Mouse (Mus musculus) c-Kit-positive CD71-positive TER-119-negative erythroid progenitor cells, embryonic 14.5 days (primary cell): ENCODE data around the gene St6galnac4.

Experiments
- DNase-seq: peaks from one replicate; pipeline ENCODE4 v3.0.0-alpha.2; 2013; ENCODE audit warnings: low read depth

The St6galnac4 gene

DNA sequence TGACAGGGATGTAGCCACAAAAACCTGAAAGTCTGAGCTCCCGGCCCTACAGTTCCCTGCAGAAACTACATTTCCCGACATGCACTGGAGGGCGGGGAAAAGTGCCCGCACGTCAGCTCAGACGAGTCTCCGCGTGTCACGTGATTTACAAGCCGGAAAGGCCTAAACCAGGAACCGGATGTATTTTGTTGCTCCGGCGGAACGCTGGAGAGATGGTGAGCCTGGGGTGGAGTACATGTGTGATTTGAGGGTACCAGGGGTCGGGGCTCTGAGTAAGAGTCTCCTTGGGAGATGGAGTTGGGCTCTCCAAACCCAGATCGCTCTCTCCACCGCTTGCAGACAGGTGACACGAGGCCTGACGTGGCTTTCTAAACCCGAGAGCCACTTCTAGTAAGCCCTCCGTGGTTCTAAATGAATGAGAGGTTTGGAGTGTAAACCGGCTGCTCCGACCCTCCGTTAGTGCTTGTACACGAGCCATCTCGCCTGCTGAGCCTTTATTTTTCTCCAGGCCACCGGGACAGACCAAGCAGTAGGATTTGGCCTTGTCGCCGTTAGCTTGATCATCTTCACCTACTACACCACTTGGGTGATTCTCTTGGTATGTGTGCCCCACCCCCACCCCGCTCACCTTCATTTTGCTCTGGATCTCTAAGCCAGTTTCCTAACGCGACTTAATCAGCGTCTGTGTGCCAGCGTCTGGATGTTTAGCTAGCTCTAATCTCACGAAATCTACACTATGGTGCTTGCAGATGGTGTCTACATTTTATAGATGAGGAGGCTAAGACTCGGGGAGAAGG lies 16.0 kb upstream of the St6galnac4 start, which contains the start of gene Dpm2:
Gene Dpm2, plus strand, starts transcription at position 161 of the 797 bp plus-strand sequence.
- peak; percentile 88 for DNase-seq

DNA sequence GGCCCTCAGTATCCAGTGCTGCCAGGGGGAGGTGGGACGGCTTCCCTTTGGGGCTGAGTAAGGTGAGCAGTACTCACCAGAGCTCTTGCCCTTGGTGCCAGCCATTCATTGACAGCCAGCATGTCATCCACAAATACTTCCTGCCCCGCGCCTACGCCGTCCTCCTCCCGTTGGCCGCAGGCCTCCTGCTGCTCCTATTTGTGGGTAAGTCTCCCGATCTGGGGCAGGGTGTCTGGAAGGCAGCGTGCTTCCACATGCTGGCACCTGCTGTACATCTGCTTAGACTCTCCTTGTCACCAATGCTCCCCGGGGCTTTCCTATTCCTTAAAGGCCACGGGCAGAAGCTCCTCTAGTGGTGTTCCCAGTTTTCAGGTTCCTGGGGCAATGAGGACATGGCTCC lies 14.7 kb upstream of the St6galnac4 start:
- no peak for DNase-seq

DNA sequence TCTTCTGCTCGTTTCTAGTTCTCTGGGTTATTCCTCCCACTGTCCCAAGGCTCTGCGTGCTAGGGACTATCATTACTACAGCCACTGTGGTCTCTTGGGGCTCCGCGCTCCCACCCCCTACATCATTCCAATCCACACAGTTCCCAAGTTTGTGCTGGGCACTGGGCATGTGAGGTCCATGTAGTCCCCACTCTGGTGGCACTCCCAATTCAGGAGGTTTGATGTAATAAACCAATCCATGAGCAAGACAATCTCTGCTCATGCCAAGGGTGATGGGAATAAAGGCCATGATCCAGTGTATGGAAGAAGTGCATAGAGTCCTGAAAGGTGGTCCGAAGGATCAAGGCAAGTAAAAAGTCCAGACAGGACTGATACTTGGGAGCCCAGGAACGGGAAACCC lies 12.4 kb upstream of the St6galnac4 start, which contains the start of gene Pip5kl1:
Gene Pip5kl1, plus strand, starts transcription at position 301 of the 400 bp plus-strand sequence.
- DNase-seq: no peak

GRCm38 (mm10) chr2:32574901-32575585 lies 11.9 kb upstream of the St6galnac4 start:
- peak; percentile 70 for DNase-seq

- DNase-seq: peak; percentile 60
These were observed 11.2 kb upstream of the St6galnac4 start, which contains the start of gene 9430097D07Rik for GRCm38 (mm10) chr2:32575586-32576160. Gene 9430097D07Rik, minus strand, starts transcription at chr2:32575684.

- DNase-seq: no peak
These were observed 10.4 kb upstream of the St6galnac4 start for GRCm38 (mm10) chr2:32576532-32576931.

GRCm38 (mm10) chr2:32578146-32579046 lies 8.5 kb upstream of the St6galnac4 start:
- no peak for DNase-seq

DNA sequence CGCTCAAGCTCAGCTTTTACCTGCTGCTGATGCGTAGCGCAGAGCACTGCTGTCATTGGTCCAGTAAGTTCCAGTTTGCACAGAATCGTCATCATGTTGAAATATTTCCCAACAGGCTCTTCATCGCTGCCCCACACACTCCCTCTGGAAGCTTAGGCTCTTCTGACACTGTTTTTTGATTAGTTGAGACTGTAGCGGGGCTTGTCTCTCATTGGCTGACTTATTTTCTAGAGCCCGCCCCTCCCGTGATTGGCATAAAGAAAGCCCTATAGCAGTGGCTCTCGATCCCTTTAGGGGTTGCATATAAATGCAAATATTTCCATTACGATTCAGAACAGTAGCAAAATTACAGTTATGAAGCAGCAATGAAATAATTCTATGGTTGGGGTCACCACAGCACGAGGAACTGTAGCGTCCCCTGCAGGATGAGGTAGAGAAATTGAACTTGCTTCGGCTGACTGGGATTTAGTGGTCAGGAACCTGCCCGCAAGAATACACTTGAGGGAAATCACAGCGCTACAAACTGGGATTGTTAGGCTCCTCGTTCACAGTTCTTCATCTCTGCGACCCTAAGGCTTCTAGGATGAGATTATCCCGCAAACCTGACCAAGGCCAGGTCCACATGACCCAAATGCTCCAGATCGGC lies 5.3 kb upstream of the St6galnac4 start:
- DNase-seq: peak; percentile 53

DNA sequence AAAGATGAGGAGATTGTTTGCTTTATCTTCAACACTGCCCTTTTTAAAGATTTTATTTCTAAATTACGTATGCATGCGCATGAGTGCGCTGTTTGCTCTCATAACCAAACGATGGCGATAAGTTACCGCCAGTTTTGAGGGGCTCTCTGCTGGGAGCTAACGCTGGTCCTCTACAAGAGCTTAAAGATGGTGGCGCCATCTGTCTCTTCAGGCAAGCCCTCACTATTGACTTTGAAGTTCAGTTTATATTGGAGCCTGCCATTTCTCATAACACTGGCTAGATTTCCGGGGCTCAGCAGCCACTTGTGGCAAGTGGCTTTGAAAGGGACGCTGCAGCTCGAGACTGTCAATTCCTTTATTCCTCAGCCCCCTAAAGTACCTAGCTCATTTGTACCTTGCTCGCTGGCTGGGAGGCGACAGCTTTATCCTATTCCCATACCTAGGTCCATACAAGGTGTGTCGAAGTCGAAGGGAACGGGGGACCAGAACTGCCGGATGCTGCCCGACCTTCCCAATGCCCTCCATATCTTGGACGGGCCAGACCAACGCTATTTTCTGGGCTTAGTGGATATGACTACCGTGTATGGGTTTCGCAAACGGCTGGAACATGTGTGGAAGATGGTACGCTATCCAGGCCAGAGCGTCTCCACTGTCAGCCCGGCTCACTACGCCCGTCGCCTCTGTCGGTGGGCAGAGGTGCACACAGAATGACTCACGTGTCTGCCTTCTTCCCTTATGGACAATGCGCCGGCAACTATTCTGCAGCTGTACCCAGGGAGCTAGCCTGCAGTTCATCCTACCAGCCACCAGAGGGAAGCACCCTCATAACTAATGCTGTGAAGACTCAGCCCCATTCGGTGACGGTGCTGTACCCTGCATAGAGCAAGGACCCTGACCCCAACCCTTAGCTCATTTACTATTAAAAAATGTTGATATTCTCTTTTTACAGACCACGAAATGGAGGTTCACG lies 3.8 kb upstream of the St6galnac4 start:
- DNase-seq: peak; percentile 76

- no peak for DNase-seq
These were observed 1.7 kb upstream of the St6galnac4 start for GRCm38 (mm10) chr2:32585149-32585714.

GRCm38 (mm10) chr2:32587731-32588321 lies 931 bp downstream of the St6galnac4 start:
- no peak for DNase-seq

GRCm38 (mm10) chr2:32589213-32589795 lies 2.4 kb downstream of the St6galnac4 start:
- no peak for DNase-seq

DNA sequence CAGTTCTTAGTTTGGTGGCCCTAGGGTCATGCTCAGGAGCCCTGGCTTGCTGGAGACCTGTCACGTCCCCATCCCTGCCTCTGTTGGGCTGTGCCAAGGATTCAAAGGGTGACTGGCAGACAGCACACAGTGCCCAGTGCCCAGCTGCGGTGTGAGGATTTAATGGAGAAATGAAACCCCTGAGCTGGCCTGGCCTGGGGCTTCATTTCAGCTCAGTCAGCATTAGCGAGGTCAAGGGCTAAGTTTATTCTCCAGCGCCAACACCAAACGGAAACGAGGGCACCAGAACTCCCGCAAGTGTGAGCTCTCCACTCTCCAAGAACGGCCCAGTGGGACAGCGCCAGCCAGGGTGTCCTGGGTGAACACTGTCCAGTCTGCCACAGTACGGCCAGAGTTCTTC lies 3.3 kb downstream of the St6galnac4 start:
- DNase-seq: no peak

GRCm38 (mm10) chr2:32591249-32591648 lies 4.4 kb downstream of the St6galnac4 start:
- no peak for DNase-seq

- no peak for DNase-seq
These were observed 9.8 kb downstream of the St6galnac4 start for GRCm38 (mm10) chr2:32596725-32597124.

GRCm38 (mm10) chr2:32597248-32597647 lies 10.4 kb downstream of the St6galnac4 start:
- no peak for DNase-seq

DNA sequence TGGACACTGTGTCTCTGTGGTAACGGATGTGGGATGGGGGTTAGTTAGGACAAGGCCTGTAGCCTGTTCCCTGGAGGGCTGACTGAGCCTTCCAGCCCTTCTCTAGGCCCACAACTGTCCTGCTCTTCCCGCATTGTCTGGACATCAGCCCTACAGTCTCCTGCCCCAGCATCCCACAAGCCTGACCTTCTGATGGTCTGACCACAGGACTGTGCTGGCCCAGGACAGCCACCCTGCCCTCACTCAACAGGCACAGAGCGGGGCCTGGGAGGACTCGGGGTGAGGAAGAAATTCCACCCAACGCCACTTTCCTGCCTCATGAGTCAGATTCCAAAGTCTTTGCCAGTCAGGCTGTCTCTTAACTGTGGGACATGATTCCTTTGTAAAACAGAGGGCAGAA lies 10.8 kb downstream of the St6galnac4 start:
- no peak for DNase-seq

DNA sequence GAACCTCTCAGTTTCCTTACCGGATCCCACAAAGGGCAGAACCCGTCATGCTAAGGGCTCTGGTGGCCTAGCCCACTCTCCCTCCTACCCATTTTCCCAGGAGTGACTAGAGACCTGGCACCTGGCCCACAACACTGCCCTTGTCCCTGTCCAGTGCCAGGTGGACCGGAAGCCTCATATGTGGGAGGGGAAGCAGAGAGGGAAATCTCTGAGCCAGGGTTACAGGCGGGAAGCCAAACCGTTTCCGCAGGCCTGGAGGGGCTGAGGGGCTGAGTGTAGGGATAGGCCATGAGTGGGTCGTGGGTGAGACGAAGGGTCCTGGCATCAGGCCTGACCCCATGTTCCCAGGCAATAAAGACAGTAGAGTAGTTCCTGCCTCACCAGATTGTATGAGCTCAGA lies 11.6 kb downstream of the St6galnac4 start:
- DNase-seq: no peak

GRCm38 (mm10) chr2:32599409-32599808 lies 12.5 kb downstream of the St6galnac4 start, which contains the start of gene St6galnac6:
Gene St6galnac6, plus strand, starts transcription at chr2:32599709.
- no peak for DNase-seq
